Mouse (Mus musculus) bone marrow, adult 2 months (tissue): Measurements from ENCODE around the gene Pirb.

ENCODE experiments used
- CTCF ChIP-seq: fragments of 200-500 bp; IDR thresholded peaks from 2 replicates; pipeline ENCODE4 v1.5.1; 2011; ENCODE audit warnings: low read length, control low read depth; ENCODE audit not compliant: control insufficient read depth, insufficient read depth
- POLR2A ChIP-seq: fragments of 200-500 bp; IDR thresholded peaks from 2 replicates; pipeline ENCODE4 v1.6.1; 2011; ENCODE audit warnings: low read depth, mild to moderate bottlenecking, control low read depth, low read length, borderline replicate concordance; ENCODE audit not compliant: control insufficient read depth

DNA sequence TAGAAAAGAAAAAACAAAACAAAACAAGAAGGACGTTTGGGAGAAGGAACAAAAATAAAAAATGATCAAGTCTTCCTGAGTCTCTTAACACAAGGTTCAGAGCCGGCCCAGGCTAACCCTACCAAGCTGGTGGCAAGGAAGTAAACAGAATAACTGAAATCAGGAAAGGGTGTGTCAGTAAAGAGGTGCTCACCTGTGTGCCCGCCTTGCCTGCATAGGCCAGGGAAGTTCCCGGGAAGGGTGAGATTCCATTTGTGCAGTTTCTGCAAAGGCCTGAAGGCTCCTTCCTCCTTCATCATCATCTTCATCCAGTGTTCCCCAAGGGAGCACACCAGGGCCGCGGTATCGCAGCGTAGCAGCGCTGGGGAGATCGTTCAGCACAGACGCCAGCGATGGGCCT is 43.8 kb downstream of the Pirb start:
- TF ChIP-seq CTCF (no peak), POLR2A (no peak)
